Mouse (Mus musculus): Measurements from ENCODE around the gene Gm2696. TPM values are rescaled to one million over a fixed set of nuclear protein-coding genes. Genes with fewer than 3 reads are reported as not detected.

Gene Gm2696
- polyA plus RNA-seq, 1 experiment from 2014 or later: not detected

Other genes with a start within 250 kb of the Gm2696 start
- gene Pttg1ip, start 233.0 kb upstream of the Gm2696 start, polyA plus RNA-seq (2014; fragmentation: Nextera tagmentation; extraction: Ambion mirVana): 198 and 200 TPM in 2 replicates
- gene Sumo3, start 208.6 kb upstream of the Gm2696 start, polyA plus RNA-seq (2014; fragmentation: Nextera tagmentation; extraction: Ambion mirVana): 324 and 346 TPM in 2 replicates
- 6.5 TPM in 1 of 2 replicates, not detected in the other for gene Gm49325, start 208.5 kb upstream of the Gm2696 start, polyA plus RNA-seq (2014; fragmentation: Nextera tagmentation; extraction: Ambion mirVana)
- gene Ube2g2, start 192.4 kb upstream of the Gm2696 start, polyA plus RNA-seq (2014; fragmentation: Nextera tagmentation; extraction: Ambion mirVana): 41.5 and 44.3 TPM in 2 replicates
- 0.71 and 1.2 TPM in 2 replicates for gene Tspear, start 128.1 kb upstream of the Gm2696 start, polyA plus RNA-seq (2014; fragmentation: Nextera tagmentation; extraction: Ambion mirVana)
- not detected in 2 replicates for gene Gm19402, start 123.9 kb upstream of the Gm2696 start, polyA plus RNA-seq (2014; fragmentation: Nextera tagmentation; extraction: Ambion mirVana)
- not detected in 2 replicates for gene Gm9508, start 117.4 kb upstream of the Gm2696 start, polyA plus RNA-seq (2014; fragmentation: Nextera tagmentation; extraction: Ambion mirVana)
- not detected in 2 replicates for gene Gm10272, start 108.1 kb upstream of the Gm2696 start, polyA plus RNA-seq (2014; fragmentation: Nextera tagmentation; extraction: Ambion mirVana)
- gene Gm10024, start 103.2 kb upstream of the Gm2696 start, polyA plus RNA-seq (2014; fragmentation: Nextera tagmentation; extraction: Ambion mirVana): not detected in 2 replicates
- not detected in 2 replicates for gene Gm10142, start 98.9 kb upstream of the Gm2696 start, polyA plus RNA-seq (2014; fragmentation: Nextera tagmentation; extraction: Ambion mirVana)
- not detected in 2 replicates for gene Krtap12-1, start 94.1 kb upstream of the Gm2696 start, polyA plus RNA-seq (2014; fragmentation: Nextera tagmentation; extraction: Ambion mirVana)
- not detected in 2 replicates for gene Gm10100, start 88.2 kb upstream of the Gm2696 start, polyA plus RNA-seq (2014; fragmentation: Nextera tagmentation; extraction: Ambion mirVana)
- not detected in 2 replicates for gene Gm18596, start 72.0 kb upstream of the Gm2696 start, polyA plus RNA-seq (2014; fragmentation: Nextera tagmentation; extraction: Ambion mirVana)
- gene Gm9736, start 63.3 kb upstream of the Gm2696 start, polyA plus RNA-seq (2014; fragmentation: Nextera tagmentation; extraction: Ambion mirVana): not detected in 2 replicates
- gene Gm3233, start 55.0 kb upstream of the Gm2696 start, polyA plus RNA-seq (2014; fragmentation: Nextera tagmentation; extraction: Ambion mirVana): not detected in 2 replicates
- gene Gm3238, start 43.4 kb upstream of the Gm2696 start, polyA plus RNA-seq (2014; fragmentation: Nextera tagmentation; extraction: Ambion mirVana): not detected in 2 replicates
- gene Gm7138, start 37.7 kb upstream of the Gm2696 start, polyA plus RNA-seq (2014; fragmentation: Nextera tagmentation; extraction: Ambion mirVana): not detected in 2 replicates
- not detected in 2 replicates for gene Gm3250, start 32.1 kb upstream of the Gm2696 start, polyA plus RNA-seq (2014; fragmentation: Nextera tagmentation; extraction: Ambion mirVana)
- not detected in 2 replicates for gene Gm7137, start 26.5 kb upstream of the Gm2696 start, polyA plus RNA-seq (2014; fragmentation: Nextera tagmentation; extraction: Ambion mirVana)
- gene Gm9639, start 19.6 kb upstream of the Gm2696 start, polyA plus RNA-seq (2014; fragmentation: Nextera tagmentation; extraction: Ambion mirVana): not detected in 2 replicates
- not detected in 2 replicates for gene Gm19668, start 15.5 kb upstream of the Gm2696 start, polyA plus RNA-seq (2014; fragmentation: Nextera tagmentation; extraction: Ambion mirVana)
- not detected in 2 replicates for gene Gm9507, start 2.8 kb upstream of the Gm2696 start, polyA plus RNA-seq (2014; fragmentation: Nextera tagmentation; extraction: Ambion mirVana)
- not detected in 2 replicates for gene Krtap10-4, start 12.4 kb downstream of the Gm2696 start, polyA plus RNA-seq (2014; fragmentation: Nextera tagmentation; extraction: Ambion mirVana)
- gene Krtap10-10, start 21.3 kb downstream of the Gm2696 start, polyA plus RNA-seq (2014; fragmentation: Nextera tagmentation; extraction: Ambion mirVana): not detected in 2 replicates
- gene Gm36176, start 32.1 kb downstream of the Gm2696 start, polyA plus RNA-seq (2014; fragmentation: Nextera tagmentation; extraction: Ambion mirVana): not detected in 2 replicates
- not detected in 2 replicates for gene Gm10318, start 38.2 kb downstream of the Gm2696 start, polyA plus RNA-seq (2014; fragmentation: Nextera tagmentation; extraction: Ambion mirVana)
- gene Gm3285, start 47.3 kb downstream of the Gm2696 start, polyA plus RNA-seq (2014; fragmentation: Nextera tagmentation; extraction: Ambion mirVana): not detected in 2 replicates
- 5.4 and 6.7 TPM in 2 replicates for gene Lrrc3, start 87.9 kb downstream of the Gm2696 start, polyA plus RNA-seq (2014; fragmentation: Nextera tagmentation; extraction: Ambion mirVana)
- gene Trpm2, start 155.9 kb downstream of the Gm2696 start, polyA plus RNA-seq (2014; fragmentation: Nextera tagmentation; extraction: Ambion mirVana): 1.5 TPM in 2 replicates
- gene 1810043G02Rik, start 163.8 kb downstream of the Gm2696 start, polyA plus RNA-seq (2014; fragmentation: Nextera tagmentation; extraction: Ambion mirVana): 36.7 and 38.1 TPM in 2 replicates
- gene Pfkl, start 195.4 kb downstream of the Gm2696 start, polyA plus RNA-seq (2014; fragmentation: Nextera tagmentation; extraction: Ambion mirVana): 161 and 196 TPM in 2 replicates
- gene Dnmt3l, start 227.3 kb downstream of the Gm2696 start, polyA plus RNA-seq (2014; fragmentation: Nextera tagmentation; extraction: Ambion mirVana): 0.71 TPM in 1 of 2 replicates, not detected in the other
- gene Aire, start 228.9 kb downstream of the Gm2696 start, polyA plus RNA-seq (2014; fragmentation: Nextera tagmentation; extraction: Ambion mirVana): 0.27 and 0.56 TPM in 2 replicates

Measured in stomach, embryonic 14.5 days (tissue).